Mouse (Mus musculus): ENCODE data around the gene H2al1k. TPM values are rescaled to one million over a fixed set of nuclear protein-coding genes. Genes with fewer than 3 reads are reported as not detected.

Gene H2al1k
- polyA plus RNA-seq, 1 experiment from 2014 or later = not detected

Other genes with a start within 250 kb of the H2al1k start
- gene 4930402K13Rik, start 246.1 kb upstream of the H2al1k start, polyA plus RNA-seq (2015; fragmentation: Nextera tagmentation; extraction: Ambion mirVana) = not detected in 2 replicates
- gene Lancl3, start 150.7 kb upstream of the H2al1k start, polyA plus RNA-seq (2015; fragmentation: Nextera tagmentation; extraction: Ambion mirVana) = 4.9 and 5.2 TPM in 2 replicates
- not detected in 2 replicates for gene Gm14862, start 93.7 kb upstream of the H2al1k start, polyA plus RNA-seq (2015; fragmentation: Nextera tagmentation; extraction: Ambion mirVana)
- 5.7 TPM in 2 replicates for gene Xk, start 77.9 kb upstream of the H2al1k start, polyA plus RNA-seq (2015; fragmentation: Nextera tagmentation; extraction: Ambion mirVana)
- gene H2al1m, start 66.9 kb upstream of the H2al1k start, polyA plus RNA-seq (2015; fragmentation: Nextera tagmentation; extraction: Ambion mirVana) = 0.43 TPM in 1 of 2 replicates, not detected in the other
- gene Cybb, start 137.1 kb downstream of the H2al1k start, polyA plus RNA-seq (2015; fragmentation: Nextera tagmentation; extraction: Ambion mirVana) = 0.64 and 0.70 TPM in 2 replicates
- not detected in 2 replicates for gene H2al1o, start 221.8 kb downstream of the H2al1k start, polyA plus RNA-seq (2015; fragmentation: Nextera tagmentation; extraction: Ambion mirVana)

Measured in hindbrain, embryonic 16.5 days (tissue).